Mouse (Mus musculus): ENCODE measurements around the gene Mlec. TPM values are rescaled to one million over a fixed set of nuclear protein-coding genes. Genes with fewer than 3 reads are reported as not detected.

Mlec gene
- polyA plus RNA-seq, 1 experiment from 2014 or later, result 78.1 TPM

- Histone ChIP-seq H3K36me3 (peaks cover 81% of the 10 kb centered on the region), H3K4me2 (replicated peaks) (no peak overlapping the region), H3K27ac (no peak overlapping the region), H3K9ac (no peak overlapping the region), H3K9me3 (no peaks in the 10 kb centered on the region), H3K4me1 (peaks cover 4% of the 10 kb centered on the region; the same call in 1 of the 2 replicates), H3K4me3 (no peak overlapping the region), H3K27me3 (no peaks in the 10 kb centered on the region)
- ATAC-seq (ENCODE audit: low FRiP score, low read depth), result no peak
- WGBS, result 74% methylated on average over 6 of the region's 6 CpGs
Observed at GRCm38 (mm10) chr5:115145976-115146746, 11.8 kb downstream of the Mlec start.

GRCm38 (mm10) chr5:115145253-115145968, 12.6 kb downstream of the Mlec start:
- Histone ChIP-seq H3K9me3 (no peaks in the 10 kb centered on the region), H3K4me3 (no peak overlapping the region), H3K9ac (no peak overlapping the region), H3K4me2 (replicated peaks) (no peak overlapping the region), H3K27me3 (no peaks in the 10 kb centered on the region), H3K27ac (no peak overlapping the region), H3K36me3 (peaks cover 74% of the 10 kb centered on the region), H3K4me1 (no peaks in the 10 kb centered on the region)
- 80% methylated on average over 11 of the region's 11 CpGs for WGBS
- ATAC-seq (ENCODE audit: low FRiP score, low read depth), result no peak

- Histone ChIP-seq H3K36me3 (peaks cover 64% of the 10 kb centered on the region), H3K4me1 (no peaks in the 10 kb centered on the region), H3K9me3 (no peaks in the 10 kb centered on the region), H3K27ac (0 out of 2 replicates have a peak overlapping the region, but pooled peaks have one; percentile 22), H3K27me3 (no peaks in the 10 kb centered on the region), H3K4me3 (no peak overlapping the region), H3K4me2 (replicated peaks) (no peak overlapping the region), H3K9ac (no peak overlapping the region)
- no peak for ATAC-seq (ENCODE audit: low FRiP score, low read depth)
- 77% methylated on average over 6 of the region's 6 CpGs for WGBS
Observed at GRCm38 (mm10) chr5:115144471-115144870, 13.5 kb downstream of the Mlec start.

- Histone ChIP-seq H3K4me1 (no peaks in the 10 kb centered on the region), H3K9ac (no peak overlapping the region), H3K27me3 (no peaks in the 10 kb centered on the region), H3K4me3 (no peak overlapping the region), H3K4me2 (replicated peaks) (no peak overlapping the region), H3K27ac (no peak overlapping the region), H3K9me3 (no peaks in the 10 kb centered on the region), H3K36me3 (peaks cover 57% of the 10 kb centered on the region)
- 81% methylated on average over 10 of the region's 10 CpGs for WGBS
- no peak for ATAC-seq (ENCODE audit: low FRiP score, low read depth)
Observed at GRCm38 (mm10) chr5:115143552-115143951, 14.4 kb downstream of the Mlec start.

DNA sequence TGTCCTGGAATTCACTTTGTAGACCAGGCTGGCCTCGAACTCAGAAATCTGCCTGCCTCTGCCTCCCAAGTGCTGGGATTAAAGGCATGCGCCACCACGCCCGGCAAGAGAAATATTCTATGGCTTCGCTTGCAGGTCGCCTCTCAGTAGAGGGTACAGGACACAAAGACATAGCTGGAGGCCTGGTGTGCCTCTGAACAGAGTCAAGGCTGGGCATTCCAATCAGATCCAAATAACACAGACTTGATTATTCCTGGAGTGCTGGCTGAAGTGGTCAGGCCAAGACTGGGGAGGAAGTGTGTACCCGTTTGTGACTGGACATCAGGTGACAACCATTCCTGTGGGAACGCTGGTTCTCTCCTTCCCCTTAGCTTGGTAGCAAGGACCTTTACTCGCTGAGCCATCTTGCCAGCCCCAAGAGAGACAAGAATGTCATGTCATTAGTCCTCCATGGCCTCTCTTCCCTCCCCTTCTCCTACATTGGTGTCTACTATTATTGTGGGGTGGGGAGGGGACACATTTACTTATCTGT, 15.7 kb downstream of the Mlec start:
- H3K27ac ChIP-seq, result no peak overlapping the region
- H3K9ac ChIP-seq, result no peak overlapping the region
- H3K27me3 ChIP-seq, result no peaks in the 10 kb centered on the region
- H3K36me3 ChIP-seq, result peaks cover 43% of the 10 kb centered on the region
- 90% methylated on average over 9 of the region's 9 CpGs for WGBS
- no peaks in the 10 kb centered on the region for H3K4me1 ChIP-seq
- H3K4me2 ChIP-seq (replicated peaks), result no peak overlapping the region
- no peak for ATAC-seq (ENCODE audit: low FRiP score, low read depth)
- no peak overlapping the region for H3K4me3 ChIP-seq
- no peaks in the 10 kb centered on the region for H3K9me3 ChIP-seq

DNA sequence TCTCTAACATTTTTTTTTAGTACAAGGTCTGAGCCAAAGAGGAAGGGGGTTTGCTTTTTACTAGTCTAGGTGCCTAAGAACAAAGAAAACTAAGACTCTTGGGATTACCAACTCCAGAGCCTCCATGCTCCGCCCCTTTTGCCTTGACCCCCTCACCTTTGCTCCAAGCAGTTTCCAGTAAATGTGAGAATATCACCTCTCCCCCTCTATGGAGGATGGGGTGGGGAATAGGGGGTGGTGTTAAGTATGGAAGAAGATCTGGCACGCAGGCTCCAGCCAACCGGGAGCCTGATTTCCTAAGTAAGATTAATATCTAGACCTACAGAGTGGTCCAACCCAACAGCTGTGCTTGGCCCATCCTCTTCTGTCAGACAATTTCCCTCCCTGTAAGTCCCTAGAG, 17.3 kb downstream of the Mlec start:
- no peaks in the 10 kb centered on the region for H3K9me3 ChIP-seq
- H3K36me3 ChIP-seq, result peaks cover 28% of the 10 kb centered on the region
- H3K27ac ChIP-seq, result no peak overlapping the region
- ATAC-seq (ENCODE audit: low FRiP score, low read depth), result no peak
- WGBS, result 67% methylated on average over 3 of the region's 3 CpGs
- H3K4me1 ChIP-seq, result no peaks in the 10 kb centered on the region
- H3K9ac ChIP-seq, result no peak overlapping the region
- H3K4me3 ChIP-seq, result no peak overlapping the region
- H3K27me3 ChIP-seq, result no peaks in the 10 kb centered on the region
- no peak overlapping the region for H3K4me2 ChIP-seq (replicated peaks)

- Histone ChIP-seq H3K36me3 (peaks cover 12% of the 10 kb centered on the region), H3K4me3 (no peak overlapping the region), H3K4me1 (no peaks in the 10 kb centered on the region), H3K4me2 (replicated peaks) (no peak overlapping the region), H3K9me3 (no peaks in the 10 kb centered on the region), H3K9ac (no peak overlapping the region), H3K27ac (no peak overlapping the region), H3K27me3 (no peaks in the 10 kb centered on the region)
- ATAC-seq (ENCODE audit: low FRiP score, low read depth), result no peak
- WGBS, result 62% methylated on average over 4 of the region's 4 CpGs
Observed at GRCm38 (mm10) chr5:115139124-115139523, 18.9 kb downstream of the Mlec start.

GRCm38 (mm10) chr5:115134234-115135165, 23.5 kb downstream of the Mlec start, which contains the start of gene Unc119b:
Unc119b (minus strand) TSS chr5:115134975.
- no peaks in the 10 kb centered on the region for H3K9me3 ChIP-seq
- peak within 1 kb of the TSS; percentile 88 for H3K9ac ChIP-seq

GRCm38 (mm10) chr5:115133358-115134066, 24.5 kb downstream of the Mlec start:
- ATAC-seq (ENCODE audit: low FRiP score, low read depth), result no peak
- Histone ChIP-seq H3K27me3 (no peaks in the 10 kb centered on the region), H3K36me3 (peaks cover 19% of the 10 kb centered on the region), H3K27ac (no peak overlapping the region), H3K9ac (peak overlapping the region; percentile 88), H3K4me2 (replicated peaks) (peak overlapping the region; percentile 90), H3K4me1 (peaks cover 14% of the 10 kb centered on the region), H3K9me3 (no peaks in the 10 kb centered on the region), H3K4me3 (peak overlapping the region; percentile 90)
- WGBS, result 56% methylated on average over 6 of the region's 6 CpGs

More at GRCm38 (mm10) chr5:115134234-115135165, 23.5 kb downstream of the Mlec start, which contains the start of gene Unc119b:
- WGBS, result 0% methylated on average over 79 of the region's 81 CpGs
- H3K4me2 ChIP-seq (replicated peaks), result peak within 1 kb of the TSS; percentile 90
- ATAC-seq (ENCODE audit: low FRiP score, low read depth), result peak; percentile 95
- peaks cover 14% of the 10 kb centered on the region for H3K4me1 ChIP-seq
- H3K27ac ChIP-seq, result no peak within 1 kb of the TSS; the same call in 1 of the 2 replicates
- H3K4me3 ChIP-seq, result peak within 1 kb of the TSS; percentile 90
- no peaks in the 10 kb centered on the region for H3K27me3 ChIP-seq
- H3K36me3 ChIP-seq, result peaks cover 10% of the 10 kb centered on the region

- H3K4me2 ChIP-seq (replicated peaks), result peak overlapping the region; percentile 90; the same call in 1 of the 2 replicates
- peaks cover 28% of the 10 kb centered on the region for H3K36me3 ChIP-seq
- no peak for ATAC-seq (ENCODE audit: low FRiP score, low read depth)
- no peaks in the 10 kb centered on the region for H3K27me3 ChIP-seq
- no peak overlapping the region for H3K9ac ChIP-seq
- H3K4me1 ChIP-seq, result peaks cover 14% of the 10 kb centered on the region
- no peak overlapping the region for H3K27ac ChIP-seq
- 87% methylated on average over 8 of the region's 8 CpGs for WGBS
- H3K4me3 ChIP-seq, result peak overlapping the region; percentile 14
- H3K9me3 ChIP-seq, result no peaks in the 10 kb centered on the region
Observed at GRCm38 (mm10) chr5:115132465-115132864, 25.5 kb downstream of the Mlec start.

DNA sequence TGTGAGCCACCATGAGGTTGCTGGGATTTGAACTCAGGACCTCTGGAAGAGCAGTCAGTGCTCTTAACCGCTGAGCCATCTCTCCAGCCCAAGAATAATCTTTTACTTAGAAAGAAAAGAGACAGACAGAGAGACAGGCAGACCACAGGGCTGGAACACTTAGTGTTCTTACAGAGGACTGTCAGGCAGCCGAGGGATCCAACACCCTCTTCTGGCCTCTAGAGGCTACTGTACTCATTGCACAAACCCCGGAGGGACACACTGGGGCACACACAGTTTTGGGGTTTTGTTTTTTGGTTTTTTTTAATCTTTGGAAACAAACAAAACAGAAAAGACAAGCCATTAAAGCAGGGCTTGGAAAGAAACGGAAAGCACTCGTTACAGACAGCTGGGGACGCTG, 28.7 kb downstream of the Mlec start:
- Histone ChIP-seq H3K9me3 (no peaks in the 10 kb centered on the region), H3K4me1 (peaks cover 20% of the 10 kb centered on the region), H3K9ac (no peak overlapping the region), H3K4me2 (replicated peaks) (no peak overlapping the region), H3K27ac (no peak overlapping the region), H3K36me3 (peaks cover 57% of the 10 kb centered on the region), H3K4me3 (no peak overlapping the region), H3K27me3 (no peaks in the 10 kb centered on the region)
- WGBS, result 84% methylated on average over 6 of the region's 6 CpGs
- no peak for ATAC-seq (ENCODE audit: low FRiP score, low read depth)

Data from limb, embryonic 13.5 days (tissue).